Comparison of ENCODE assay signal across 16 mouse cellular contexts in the genomic region with DNA sequence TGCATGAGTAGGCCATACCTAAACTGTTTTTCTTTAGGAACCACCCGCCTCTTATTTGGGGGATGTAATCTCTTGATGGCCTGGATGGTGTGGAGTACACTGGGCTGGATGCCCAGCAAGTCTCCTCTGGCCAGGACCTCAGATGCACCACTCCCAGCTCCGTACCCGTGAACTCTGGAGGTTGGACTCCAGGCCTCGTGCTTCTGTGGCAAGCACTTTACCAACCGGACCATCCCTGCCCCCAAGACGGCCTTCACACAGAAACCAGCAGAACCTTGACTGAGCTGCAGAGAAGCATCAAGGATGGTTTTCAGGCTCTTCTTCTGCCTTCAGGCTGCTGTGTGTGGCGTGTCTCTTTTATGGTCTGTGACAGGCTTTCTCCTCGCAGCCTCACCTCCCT.
DNase-seq lines count a peak whose midpoint lies in the region; ATAC-seq and TF ChIP-seq lines count a peak whose summit lies in the region.
"Had no signal": no experiment of that assay in that cellular context is flagged by ENCODE, and none has a peak within 500 bp of the region (broad histone marks: within the 10 kb centered on the region; RNA-seq: fewer than 3 reads in every experiment).

No protein-coding gene starts in this region.

- TF ChIP-seq CTCF in forebrain, postnatal 0 days (IDR thresholded peaks at IDR 0.05; ENCODE audit: low read depth) = no peak

- no peaks in the 10 kb centered on the region for H3K36me3 ChIP-seq in forebrain, embryonic 13.5 days (ENCODE audit: poor library complexity, severe bottlenecking)
- H3K36me3 ChIP-seq in forebrain, postnatal 0 days (ENCODE audit: insufficient read depth) = no peaks in the 10 kb centered on the region
- no peaks in the 10 kb centered on the region for H3K36me3 ChIP-seq in kidney, embryonic 14.5 days (ENCODE audit: control insufficient read depth, insufficient read depth, low read length)
- H3K36me3 ChIP-seq in forebrain, embryonic 14.5 days (ENCODE audit: control insufficient read depth, insufficient read depth, low read length) = no peaks in the 10 kb centered on the region
- H3K36me3 ChIP-seq: limb, embryonic 10.5 days; liver, embryonic 15.5 days had no signal

- 51% methylated on average over 8 of the region's 8 CpGs for WGBS in forebrain, embryonic 13.5 days
- 55% methylated on average over 8 of the region's 8 CpGs for WGBS in forebrain, postnatal 0 days
- 83% methylated on average over 8 of the region's 8 CpGs for WGBS in kidney, embryonic 14.5 days
- WGBS in forebrain, embryonic 14.5 days = 62% methylated on average over 8 of the region's 8 CpGs

- DNase-seq in forebrain, postnatal 0 days = no peak
- DNase-seq in kidney, adult 18-20 months = peak; percentile 7
- DNase-seq in NIH3T3 (ENCODE audit: low read depth) = peak; percentile 13
- no peak for DNase-seq in forebrain, embryonic 14.5 days (ENCODE audit: low spot score)
- no peak for DNase-seq in right cerebral cortex, postnatal 36 days (ENCODE audit: low spot score in 2 of 2)
- DNase-seq: cerebellum, adult 9-11 months; gastrocnemius, postnatal 10 days; lung, postnatal 14 days; thymus, postnatal 14 days had no signal

- peaks cover 7% of the 10 kb centered on the region for H3K4me1 ChIP-seq in forebrain, embryonic 13.5 days
- H3K4me1 ChIP-seq in forebrain, postnatal 0 days (ENCODE audit: insufficient read depth) = no peaks in the 10 kb centered on the region
- H3K4me1 ChIP-seq in kidney, embryonic 14.5 days (ENCODE audit: control insufficient read depth, insufficient read depth, low read length) = no peaks in the 10 kb centered on the region
- no peaks in the 10 kb centered on the region; the same call in 1 of the 2 replicates for H3K4me1 ChIP-seq in forebrain, embryonic 14.5 days (ENCODE audit: control insufficient read depth, insufficient read depth, low read length)
- H3K4me1 ChIP-seq: limb, embryonic 10.5 days; liver, embryonic 15.5 days had no signal

- no peak overlapping the region for H3K9ac ChIP-seq in forebrain, embryonic 13.5 days
- no peak overlapping the region for H3K9ac ChIP-seq in forebrain, postnatal 0 days
- H3K9ac ChIP-seq in kidney, embryonic 14.5 days (ENCODE audit: low read depth, low read length) = no peak overlapping the region
- H3K9ac ChIP-seq in forebrain, embryonic 14.5 days (ENCODE audit: low read length) = no peak overlapping the region
- H3K9ac ChIP-seq: liver, embryonic 15.5 days had no signal

- H3K27me3 ChIP-seq in forebrain, embryonic 13.5 days = no peaks in the 10 kb centered on the region
- H3K27me3 ChIP-seq in forebrain, postnatal 0 days (ENCODE audit: insufficient read depth, low read length) = no peaks in the 10 kb centered on the region
- H3K27me3 ChIP-seq in kidney, embryonic 14.5 days (ENCODE audit: control insufficient read depth, insufficient read depth, low read length) = no peaks in the 10 kb centered on the region
- H3K27me3 ChIP-seq in forebrain, embryonic 14.5 days (replicated peaks; ENCODE audit: control insufficient read depth, insufficient read depth, low read length) = no peaks in the 10 kb centered on the region
- H3K27me3 ChIP-seq: liver, embryonic 15.5 days had no signal

- ATAC-seq in forebrain, embryonic 13.5 days = no peak
- ATAC-seq in forebrain, postnatal 0 days = no peak
- ATAC-seq in kidney, embryonic 14.5 days (ENCODE audit: low FRiP score, low TSS enrichment) = no peak
- no peak for ATAC-seq in forebrain, embryonic 14.5 days
- no peak for ATAC-seq in erythroid progenitor cell, adult 5-6 weeks (replicated peaks; ENCODE audit: low FRiP score, poor library complexity, severe bottlenecking)
- ATAC-seq: activated CD4-positive, CD25-positive, alpha-beta regulatory T cell, adult 4 months; intestine, postnatal 0 days had no signal

- peak overlapping the region; percentile 25; the same call in 1 of the 2 replicates for H3K27ac ChIP-seq in forebrain, embryonic 13.5 days
- no peak overlapping the region for H3K27ac ChIP-seq in forebrain, postnatal 0 days (ENCODE audit: low read depth, low read length)
- no peak overlapping the region for H3K27ac ChIP-seq in kidney, embryonic 14.5 days (ENCODE audit: low read depth, low read length)
- H3K27ac ChIP-seq in forebrain, embryonic 14.5 days (ENCODE audit: low read depth, low read length) = peak overlapping the region; percentile 14; the same call in 1 of the 2 replicates
- H3K27ac ChIP-seq: limb, embryonic 10.5 days; liver, embryonic 15.5 days had no signal

- H3K9me3 ChIP-seq in forebrain, embryonic 13.5 days (replicated peaks) = no peaks in the 10 kb centered on the region
- no peaks in the 10 kb centered on the region for H3K9me3 ChIP-seq in forebrain, postnatal 0 days (ENCODE audit: low read length)
- no peaks in the 10 kb centered on the region; the same call in 1 of the 2 replicates for H3K9me3 ChIP-seq in kidney, embryonic 14.5 days (ENCODE audit: control insufficient read depth, low read length)
- H3K9me3 ChIP-seq in forebrain, embryonic 14.5 days (replicated peaks; ENCODE audit: control insufficient read depth, low read length) = no peaks in the 10 kb centered on the region
- H3K9me3 ChIP-seq: limb, embryonic 10.5 days; liver, embryonic 15.5 days had no signal

- no peak overlapping the region for H3K4me2 ChIP-seq in forebrain, embryonic 13.5 days
- H3K4me2 ChIP-seq in forebrain, postnatal 0 days (ENCODE audit: low read depth) = no peak overlapping the region
- no peak overlapping the region for H3K4me2 ChIP-seq in kidney, embryonic 14.5 days (replicated peaks; ENCODE audit: low read depth, low read length)
- H3K4me2 ChIP-seq in forebrain, embryonic 14.5 days (ENCODE audit: low read length) = no peak overlapping the region
- H3K4me2 ChIP-seq: liver, embryonic 15.5 days had no signal

- no peak overlapping the region for H3K4me3 ChIP-seq in forebrain, embryonic 13.5 days
- no peak overlapping the region for H3K4me3 ChIP-seq in forebrain, postnatal 0 days (ENCODE audit: low read depth, low read length)
- H3K4me3 ChIP-seq in kidney, embryonic 14.5 days (ENCODE audit: low read length) = no peak overlapping the region
- H3K4me3 ChIP-seq in forebrain, embryonic 14.5 days (ENCODE audit: low read depth, low read length) = no peak overlapping the region
- H3K4me3 ChIP-seq: limb, embryonic 10.5 days; liver, embryonic 15.5 days had no signal

Comparison
In these comparisons a context has a peak if more than half of its experiments do, and no peak if none do; other contexts are left out.
1. H3K27ac ChIP-seq: peak in forebrain, embryonic 13.5 days (single experiment) and forebrain, embryonic 14.5 days (single experiment); none in forebrain, postnatal 0 days (single experiment) and kidney, embryonic 14.5 days (single experiment).
2. DNase-seq: peak in kidney, adult 18-20 months (single experiment) and NIH3T3 (single experiment); none in forebrain, postnatal 0 days (single experiment), forebrain, embryonic 14.5 days (single experiment) and right cerebral cortex, postnatal 36 days (0 of 2).